Mouse (Mus musculus): ENCODE results near the gene 4930444G20Rik. TPM values are rescaled to one million over a fixed set of nuclear protein-coding genes. Genes with fewer than 3 reads are reported as not detected.
"Not testable (repeated sequence)": the region's sequence is repeated elsewhere in the genome, so short reads cannot be mapped to it uniquely, and the experiment has no call there.

The 4930444G20Rik gene
- polyA plus RNA-seq, 1 experiment from 2014 or later: not detected

- H3K4me2 ChIP-seq (ENCODE audit: low read depth, low read length); ATAC-seq (replicated peaks; ENCODE audit: extremely low read depth, insufficient read depth, low FRiP score): not testable (repeated sequence)
- WGBS: 12% methylated on average over 3 of the region's 3 CpGs
These were observed 31.6 kb downstream of the 4930444G20Rik start for GRCm38 (mm10) chr10:22036256-22036655.

GRCm38 (mm10) chr10:22034303-22034702 lies 33.6 kb downstream of the 4930444G20Rik start:
- Histone ChIP-seq H3K4me3 (ENCODE audit: low read length) (no peak overlapping the region), H3K27ac (ENCODE audit: low read length) (no peak overlapping the region), H3K9me3 (replicated peaks; ENCODE audit: control insufficient read depth, low read length) (no peaks in the 10 kb centered on the region), H3K9ac (ENCODE audit: low read length) (no peak overlapping the region), H3K27me3 (ENCODE audit: control insufficient read depth, insufficient read depth, low read length) (peaks cover 2% of the 10 kb centered on the region; the same call in 1 of the 2 replicates), H3K4me1 (ENCODE audit: control insufficient read depth, insufficient read depth, low read length) (no peaks in the 10 kb centered on the region), H3K4me2 (ENCODE audit: low read depth, low read length) (no peak overlapping the region), H3K36me3 (ENCODE audit: control insufficient read depth, insufficient read depth) (no peaks in the 10 kb centered on the region)
- 8% methylated on average over 9 of the region's 9 CpGs for WGBS
- no peak for ATAC-seq (replicated peaks; ENCODE audit: extremely low read depth, insufficient read depth, low FRiP score)

More at GRCm38 (mm10) chr10:22036256-22036655, 31.6 kb downstream of the 4930444G20Rik start:
- H3K36me3 ChIP-seq (ENCODE audit: control insufficient read depth, insufficient read depth); H3K27ac ChIP-seq (ENCODE audit: low read length); H3K4me3 ChIP-seq (ENCODE audit: low read length); H3K9ac ChIP-seq (ENCODE audit: low read length); H3K4me1 ChIP-seq (ENCODE audit: control insufficient read depth, insufficient read depth, low read length); H3K27me3 ChIP-seq (ENCODE audit: control insufficient read depth, insufficient read depth, low read length); H3K9me3 ChIP-seq (replicated peaks; ENCODE audit: control insufficient read depth, low read length): not testable (repeated sequence)

- ATAC-seq (replicated peaks; ENCODE audit: extremely low read depth, insufficient read depth, low FRiP score): no peak
- 91% methylated on average over 4 of the region's 4 CpGs for WGBS
- no peaks in the 10 kb centered on the region for H3K27me3 ChIP-seq (ENCODE audit: control insufficient read depth, insufficient read depth, low read length)
- H3K9me3 ChIP-seq (replicated peaks; ENCODE audit: control insufficient read depth, low read length): no peaks in the 10 kb centered on the region
- no peaks in the 10 kb centered on the region for H3K36me3 ChIP-seq (ENCODE audit: control insufficient read depth, insufficient read depth)
- H3K4me3 ChIP-seq (ENCODE audit: low read length): no peak overlapping the region
- no peak overlapping the region for H3K4me2 ChIP-seq (ENCODE audit: low read depth, low read length)
- H3K4me1 ChIP-seq (ENCODE audit: control insufficient read depth, insufficient read depth, low read length): no peaks in the 10 kb centered on the region
- no peak overlapping the region for H3K9ac ChIP-seq (ENCODE audit: low read length)
- no peak overlapping the region for H3K27ac ChIP-seq (ENCODE audit: low read length)
These were observed 49.3 kb downstream of the 4930444G20Rik start for GRCm38 (mm10) chr10:22018618-22019017.

- Histone ChIP-seq H3K9ac (ENCODE audit: low read length) (no peak overlapping the region), H3K9me3 (replicated peaks; ENCODE audit: control insufficient read depth, low read length) (no peaks in the 10 kb centered on the region), H3K36me3 (ENCODE audit: control insufficient read depth, insufficient read depth) (no peaks in the 10 kb centered on the region), H3K27ac (ENCODE audit: low read length) (no peak overlapping the region), H3K4me1 (ENCODE audit: control insufficient read depth, insufficient read depth, low read length) (no peaks in the 10 kb centered on the region), H3K4me2 (ENCODE audit: low read depth, low read length) (no peak overlapping the region), H3K4me3 (ENCODE audit: low read length) (no peak overlapping the region), H3K27me3 (ENCODE audit: control insufficient read depth, insufficient read depth, low read length) (no peaks in the 10 kb centered on the region)
- ATAC-seq (replicated peaks; ENCODE audit: extremely low read depth, insufficient read depth, low FRiP score): no peak
- whole genome bisulfite sequencing: 62% methylated on average over 16 of the region's 16 CpGs
These were observed 50.3 kb downstream of the 4930444G20Rik start for GRCm38 (mm10) chr10:22017469-22018159.

Other genes with a start within 250 kb of the 4930444G20Rik start
- 37.0 and 37.1 TPM in 2 replicates for gene Sgk1, start 185.9 kb downstream of the 4930444G20Rik start, polyA plus RNA-seq (2015; fragmentation: Nextera tagmentation; extraction: Ambion mirVana)
- gene E030030I06Rik, start 81.2 kb upstream of the 4930444G20Rik start, polyA plus RNA-seq (2015; fragmentation: Nextera tagmentation; extraction: Ambion mirVana): 9.0 and 10.4 TPM in 2 replicates
- gene Raet1e, start 90.5 kb upstream of the 4930444G20Rik start, polyA plus RNA-seq (2015; fragmentation: Nextera tagmentation; extraction: Ambion mirVana): 2.1 and 2.3 TPM in 2 replicates
- gene H60b, start 90.5 kb upstream of the 4930444G20Rik start, polyA plus RNA-seq (2015; fragmentation: Nextera tagmentation; extraction: Ambion mirVana): 0.27 and 0.56 TPM in 2 replicates